Mouse (Mus musculus) liver, adult 2 months (tissue): ENCODE data around the gene Phf21a. TPM values are rescaled to one million over a fixed set of nuclear protein-coding genes. Genes with fewer than 3 reads are reported as not detected.

Experiments used
- DNase-seq: peaks from one replicate; pipeline ENCODE4 v3.0.0-alpha.2; 2011; ENCODE audit warnings: low read depth, low spot score; ENCODE audit errors: extremely low read depth
- H3K27ac ChIP-seq: fragments of 200-500 bp; replicated peaks from 2 replicates; pipeline ENCODE4 v1.5.1; 2012; ENCODE audit warnings: low read depth, mild to moderate bottlenecking, control low read depth, inconsistent platforms, low read length; ENCODE audit not compliant: insufficient read depth
- H3K27me3 ChIP-seq: fragments of 200-500 bp; 2 replicates; pipeline ENCODE4 v1.6.1; 2012; ENCODE audit warnings: mild to moderate bottlenecking, moderate library complexity, low read length, inconsistent platforms; ENCODE audit not compliant: control insufficient read depth, insufficient read depth
- H3K36me3 ChIP-seq: fragments of 200-500 bp; 2 replicates; pipeline ENCODE4 v1.6.1; 2012; ENCODE audit warnings: low read length, inconsistent platforms; ENCODE audit not compliant: control insufficient read depth, insufficient read depth
- H3K4me1 ChIP-seq: fragments of 200-500 bp; 2 replicates; pipeline ENCODE4 v1.6.1; 2011; ENCODE audit warnings: low read length; ENCODE audit not compliant: control insufficient read depth, insufficient read depth
- H3K4me3 ChIP-seq: fragments of 200-500 bp; 2 replicates; pipeline ENCODE4 v1.5.1; 2011; ENCODE audit warnings: low read depth, mild to moderate bottlenecking, control low read depth, low read length, moderate library complexity; ENCODE audit not compliant: insufficient read depth
- H3K79me2 ChIP-seq: fragments of 200-500 bp; 2 replicates; pipeline ENCODE4 v1.6.1; 2012; ENCODE audit warnings: inconsistent platforms, mild to moderate bottlenecking, low read length, moderate library complexity; ENCODE audit not compliant: control insufficient read depth, insufficient read depth
- H3K9ac ChIP-seq: fragments of 200-500 bp; 2 replicates; pipeline ENCODE4 v1.6.1; 2012; ENCODE audit warnings: low read depth, mild to moderate bottlenecking, control low read depth, inconsistent platforms, low read length
- CTCF ChIP-seq: fragments of 200-500 bp; IDR thresholded peaks from 2 replicates; pipeline ENCODE4 v1.5.1; 2011; ENCODE audit warnings: low read depth, low read length, control low read depth
- POLR2A ChIP-seq: fragments of 200-500 bp; IDR thresholded peaks from 2 replicates; pipeline ENCODE4 v1.6.1; 2011; ENCODE audit warnings: low read length, control low read depth; ENCODE audit not compliant: insufficient read depth; ENCODE audit errors: extremely low read depth
- WGBS: fragments of 180-500 bp; shearing (Covaris S2); methylation state at CpG from one replicate; pipeline ENCODE4 v1.1.7; 2018; 5-methylcytosine and 5-hydroxymethylcytosine counted together
- polyA plus RNA-seq: library from polyadenylated mRNA; depleted of rRNA; stranded (reverse); fragments of >200 nt; gene quantifications from 2 replicates; pipeline ENCODE4 v1.2.3, GENCODE M21; 2012
- total RNA-seq: library from RNA; depleted of rRNA; stranded (reverse); fragments of >200 nt; gene quantifications from 2 replicates; pipeline ENCODE4 v1.2.3, GENCODE M21; 2014

Phf21a gene
- total and polyA plus RNA-seq, 2 experiments: 11.4 to 14.5 TPM

GRCm38 (mm10) chr2:92273101-92273801 lies 180.3 kb downstream of the Phf21a start:
- no peaks in the 10 kb centered on the region for H3K27me3 ChIP-seq
- 53% methylated on average over 6 of the region's 6 CpGs for WGBS
- no peaks in the 10 kb centered on the region for H3K79me2 ChIP-seq
- H3K9ac ChIP-seq: no peak overlapping the region
- H3K36me3 ChIP-seq: no peaks in the 10 kb centered on the region
- H3K4me1 ChIP-seq: peaks cover 4% of the 10 kb centered on the region; the same call in 1 of the 2 replicates
- TF ChIP-seq POLR2A (no peak), CTCF (no peak)
- no peak for DNase-seq
- no peak overlapping the region for H3K27ac ChIP-seq
- H3K4me3 ChIP-seq: no peak overlapping the region

- H3K9ac ChIP-seq: no peak overlapping the region
- H3K36me3 ChIP-seq: no peaks in the 10 kb centered on the region
- peaks cover 2% of the 10 kb centered on the region; the same call in 1 of the 2 replicates for H3K4me1 ChIP-seq
- no peak overlapping the region for H3K27ac ChIP-seq
- TF ChIP-seq POLR2A (no peak), CTCF (no peak)
- no peaks in the 10 kb centered on the region for H3K27me3 ChIP-seq
- H3K4me3 ChIP-seq: no peak overlapping the region
- H3K79me2 ChIP-seq: no peaks in the 10 kb centered on the region
- WGBS: 95% methylated on average over 4 of the region's 4 CpGs
- DNase-seq: no peak
These were observed 180.9 kb downstream of the Phf21a start for GRCm38 (mm10) chr2:92273802-92274183.

- no peaks in the 10 kb centered on the region for H3K27me3 ChIP-seq
- H3K9ac ChIP-seq: no peak overlapping the region
- WGBS: 34% methylated on average over 3 of the region's 3 CpGs
- peak; percentile 17 for DNase-seq
- no peak overlapping the region for H3K27ac ChIP-seq
- H3K4me3 ChIP-seq: no peak overlapping the region
- TF ChIP-seq CTCF: no peak
- no peaks in the 10 kb centered on the region for H3K79me2 ChIP-seq
- H3K36me3 ChIP-seq: no peaks in the 10 kb centered on the region
- H3K4me1 ChIP-seq: peaks cover 2% of the 10 kb centered on the region; the same call in 1 of the 2 replicates
These were observed 184.9 kb downstream of the Phf21a start for GRCm38 (mm10) chr2:92277787-92278186.

- Histone ChIP-seq H3K27me3 (no peaks in the 10 kb centered on the region), H3K27ac (no peak overlapping the region), H3K79me2 (no peaks in the 10 kb centered on the region), H3K4me3 (no peak overlapping the region), H3K9ac (no peak overlapping the region), H3K36me3 (no peaks in the 10 kb centered on the region), H3K4me1 (peaks cover 2% of the 10 kb centered on the region; the same call in 1 of the 2 replicates)
- TF ChIP-seq CTCF (no peak), POLR2A (no peak)
- 95% methylated on average over 7 of the region's 7 CpGs for WGBS
- no peak for DNase-seq
These were observed 185.7 kb downstream of the Phf21a start for GRCm38 (mm10) chr2:92278663-92279062.

GRCm38 (mm10) chr2:92279398-92279797 lies 186.5 kb downstream of the Phf21a start:
- Histone ChIP-seq H3K36me3 (no peaks in the 10 kb centered on the region), H3K4me3 (no peak overlapping the region), H3K79me2 (no peaks in the 10 kb centered on the region), H3K9ac (no peak overlapping the region), H3K27ac (no peak overlapping the region), H3K4me1 (peaks cover 2% of the 10 kb centered on the region), H3K27me3 (no peaks in the 10 kb centered on the region)
- WGBS: 94% methylated on average over 6 of the region's 6 CpGs
- no peak for DNase-seq
- TF ChIP-seq POLR2A: no peak
- no peak for TF ChIP-seq CTCF

- peaks cover 2% of the 10 kb centered on the region for H3K4me1 ChIP-seq
- no peak overlapping the region for H3K4me3 ChIP-seq
- H3K27me3 ChIP-seq: no peaks in the 10 kb centered on the region
- no peaks in the 10 kb centered on the region for H3K36me3 ChIP-seq
- DNase-seq: no peak
- no peak overlapping the region for H3K9ac ChIP-seq
- no peaks in the 10 kb centered on the region; the same call in 1 of the 2 replicates for H3K79me2 ChIP-seq
- no peak overlapping the region for H3K27ac ChIP-seq
- WGBS: 52% methylated on average over 5 of the region's 5 CpGs
- TF ChIP-seq CTCF (no peak), POLR2A (no peak)
These were observed 192.7 kb downstream of the Phf21a start for GRCm38 (mm10) chr2:92285597-92285996.
